Mouse (Mus musculus) layer of hippocampus, adult 2 months (tissue): Measurements from ENCODE around the gene Ccdc153. TPM values are rescaled to one million over a fixed set of nuclear protein-coding genes. Genes with fewer than 3 reads are reported as not detected.

Source experiments
- DNase-seq, 2 experiments: peaks; one replicate each; pipeline ENCODE4 v3.0.0; 2022; ENCODE audit warnings: low spot score in 2 of 2
- H3K27ac ChIP-seq: fragments of 200-600 bp; 2 replicates; pipeline ENCODE4 v1.8.1; 2022
- H3K4me3 ChIP-seq: fragments of 200-600 bp; 2 replicates; pipeline ENCODE4 v1.8.1; 2022; ENCODE audit warnings: mild to moderate bottlenecking
- CTCF ChIP-seq: fragments of 200-600 bp; conservative IDR thresholded peaks from 2 replicates; pipeline ENCODE4 v1.8.1; 2022; ENCODE audit warnings: antibody characterized with exemption, mild to moderate bottlenecking, moderate library complexity
- total RNA-seq, 2 experiments: library from RNA; stranded (reverse); gene quantifications; 2 replicates each; pipeline ENCODE4 v1.2.3; 2021

The Ccdc153 gene
- total RNA-seq, 2 experiments from 2014 or later: 3.6 to 4.1 TPM

DNA sequence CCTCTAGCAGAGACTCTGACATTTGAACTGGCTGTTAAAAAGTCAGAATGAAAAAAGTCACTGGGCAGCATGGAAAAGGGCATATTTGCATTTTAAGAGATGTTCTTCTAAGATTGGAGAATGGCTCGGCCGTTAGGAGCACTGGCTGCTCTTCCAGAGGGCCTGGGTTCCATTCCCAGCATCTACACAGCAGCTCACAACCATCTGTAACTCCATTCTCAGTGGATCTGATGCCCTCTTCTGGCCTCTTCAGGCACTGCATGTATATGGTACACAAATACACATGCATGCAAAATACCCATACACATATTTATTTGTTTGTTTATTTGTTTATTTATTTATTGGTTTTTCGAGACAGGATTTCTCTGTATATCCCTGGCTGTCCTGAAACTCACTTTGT, 28.6 kb downstream of the Ccdc153 start:
- H3K27ac ChIP-seq: no peak overlapping the region
- peak; percentile 76 for TF ChIP-seq CTCF
- DNase-seq: no peak
- no peak overlapping the region for H3K4me3 ChIP-seq

DNA sequence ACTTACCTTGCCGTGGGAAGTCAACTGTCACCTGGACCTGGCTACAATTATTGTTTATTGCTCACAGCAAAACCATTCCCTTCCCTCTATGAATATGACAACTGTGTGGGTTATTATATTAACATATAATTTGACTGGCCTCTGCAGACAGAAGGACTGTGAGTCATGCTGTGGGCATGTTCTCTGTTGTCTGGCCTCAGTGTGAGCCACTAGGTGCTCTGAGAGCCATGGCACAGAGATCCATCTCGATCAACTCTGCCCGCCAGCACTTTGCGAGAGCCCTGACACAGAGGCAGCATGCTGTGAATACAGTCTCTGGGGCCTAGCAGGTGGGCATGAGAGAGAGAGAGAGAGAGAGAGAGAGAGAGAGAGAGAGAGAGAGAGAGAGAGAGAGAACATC, 29.5 kb downstream of the Ccdc153 start:
- Histone ChIP-seq H3K27ac (no peak overlapping the region), H3K4me3 (no peak overlapping the region)
- no peak for TF ChIP-seq CTCF
- no peak for DNase-seq

DNA sequence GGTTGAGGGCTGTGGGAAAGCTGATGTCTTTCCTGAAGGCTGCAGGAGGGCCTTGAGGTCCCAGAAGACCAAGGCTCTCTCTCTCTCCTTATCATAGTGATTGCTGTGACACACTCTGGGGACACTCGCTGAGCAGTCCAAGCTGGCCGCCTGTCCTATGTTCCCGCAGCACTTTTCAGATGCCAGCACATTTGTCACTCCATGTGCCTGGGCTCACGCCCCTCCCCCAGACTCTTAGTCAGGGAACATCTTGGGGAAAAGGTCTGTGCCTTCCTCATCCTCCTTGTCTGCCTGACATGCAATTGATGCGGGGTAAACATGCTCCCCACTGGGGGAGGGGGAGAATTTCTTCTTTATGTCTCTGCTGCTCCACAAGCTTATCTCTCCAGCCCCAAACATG, 42.7 kb downstream of the Ccdc153 start:
- no peak for DNase-seq
- TF ChIP-seq CTCF: no peak
- no peak overlapping the region for H3K4me3 ChIP-seq
- no peak overlapping the region for H3K27ac ChIP-seq

DNA sequence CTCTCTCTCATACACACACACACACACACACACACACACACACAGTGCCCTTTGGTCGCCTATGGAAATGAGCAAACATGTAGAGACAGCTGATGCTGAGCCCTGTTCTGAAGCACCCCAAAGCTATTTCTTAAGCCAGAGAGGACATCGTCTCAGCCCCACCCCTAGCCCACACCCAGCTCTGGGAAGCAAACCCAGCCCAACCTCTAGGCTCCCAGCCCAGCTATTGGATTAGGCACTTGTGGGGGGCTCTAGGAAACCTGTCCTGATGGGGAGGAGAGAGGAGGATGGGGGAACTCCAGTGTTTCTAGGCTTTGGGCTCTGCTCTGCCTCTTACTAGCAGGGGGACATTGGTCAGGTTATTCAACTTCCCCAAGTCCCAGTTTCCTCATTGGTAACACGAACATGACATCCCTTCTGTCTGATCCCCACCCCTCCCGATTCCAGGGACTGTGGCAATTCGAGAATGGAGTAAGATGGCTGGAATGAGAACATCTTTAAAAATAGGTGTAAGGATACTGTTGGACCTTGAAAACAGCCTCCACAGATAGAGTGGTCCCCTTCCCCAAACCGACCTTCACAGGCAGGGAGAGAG, 45.9 kb downstream of the Ccdc153 start:
- Histone ChIP-seq H3K4me3 (peak overlapping the region; percentile 35), H3K27ac (no peak overlapping the region)
- DNase-seq: no peak
- TF ChIP-seq CTCF: no peak

DNA sequence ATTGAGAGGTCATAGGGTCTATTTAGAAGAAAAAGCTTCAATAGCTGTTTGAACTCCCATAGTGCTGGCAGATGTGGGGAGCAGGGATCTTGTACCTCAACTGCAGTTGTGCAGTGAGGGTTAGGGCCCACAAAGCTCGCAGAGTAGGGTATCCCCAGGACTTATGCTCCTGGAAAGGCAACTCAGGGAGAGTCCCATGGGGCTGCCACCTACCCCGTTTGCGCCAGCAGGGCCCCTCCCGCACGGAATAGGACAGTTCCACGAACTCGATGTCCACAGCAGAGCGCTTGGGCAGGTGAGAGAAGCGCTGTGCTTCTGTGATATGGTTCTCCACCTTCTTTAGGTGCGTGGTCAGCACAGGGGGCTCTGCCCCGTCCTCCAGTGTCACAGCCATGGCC, 46.5 kb downstream of the Ccdc153 start:
- H3K4me3 ChIP-seq: peak overlapping the region; percentile 90
- H3K27ac ChIP-seq: peak overlapping the region; percentile 89
- no peak for DNase-seq
- no peak for TF ChIP-seq CTCF

DNA sequence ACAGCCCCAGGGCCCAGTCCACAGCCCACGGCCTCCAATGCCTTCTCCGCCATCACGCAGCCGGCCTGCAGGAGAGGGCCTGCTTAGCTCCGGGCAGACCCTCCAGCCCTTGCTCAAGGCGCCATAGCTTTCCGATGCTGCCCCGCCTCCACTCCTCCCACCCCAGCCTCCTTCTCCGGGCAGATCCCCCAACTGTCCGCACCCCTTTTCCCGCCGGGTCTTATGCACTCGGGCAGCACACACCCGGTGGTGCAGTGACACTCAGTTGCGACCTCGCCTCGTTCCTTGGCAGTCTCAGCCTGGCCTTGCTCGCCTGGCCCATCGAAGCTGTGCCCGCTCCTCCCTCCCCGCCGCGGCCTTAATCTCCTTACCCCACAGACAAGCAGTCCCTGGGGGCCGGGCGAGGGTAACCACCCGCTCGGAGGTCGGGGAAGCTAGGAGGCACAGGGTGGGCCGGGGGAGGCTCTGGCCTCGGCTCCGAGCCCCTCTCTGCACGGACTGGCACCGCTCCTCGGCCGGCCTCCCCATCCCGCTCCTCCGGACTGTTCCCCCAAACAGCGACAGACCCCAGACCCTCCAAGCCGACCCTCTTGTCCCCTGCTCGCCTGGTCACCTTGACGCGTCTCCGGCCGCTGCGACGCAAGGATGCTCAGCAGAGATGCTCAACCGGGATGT, 47.1 kb downstream of the Ccdc153 start:
- no peak for TF ChIP-seq CTCF
- Histone ChIP-seq H3K27ac (peak overlapping the region; percentile 89), H3K4me3 (peak overlapping the region; percentile 90)
- DNase-seq: no peak

DNA sequence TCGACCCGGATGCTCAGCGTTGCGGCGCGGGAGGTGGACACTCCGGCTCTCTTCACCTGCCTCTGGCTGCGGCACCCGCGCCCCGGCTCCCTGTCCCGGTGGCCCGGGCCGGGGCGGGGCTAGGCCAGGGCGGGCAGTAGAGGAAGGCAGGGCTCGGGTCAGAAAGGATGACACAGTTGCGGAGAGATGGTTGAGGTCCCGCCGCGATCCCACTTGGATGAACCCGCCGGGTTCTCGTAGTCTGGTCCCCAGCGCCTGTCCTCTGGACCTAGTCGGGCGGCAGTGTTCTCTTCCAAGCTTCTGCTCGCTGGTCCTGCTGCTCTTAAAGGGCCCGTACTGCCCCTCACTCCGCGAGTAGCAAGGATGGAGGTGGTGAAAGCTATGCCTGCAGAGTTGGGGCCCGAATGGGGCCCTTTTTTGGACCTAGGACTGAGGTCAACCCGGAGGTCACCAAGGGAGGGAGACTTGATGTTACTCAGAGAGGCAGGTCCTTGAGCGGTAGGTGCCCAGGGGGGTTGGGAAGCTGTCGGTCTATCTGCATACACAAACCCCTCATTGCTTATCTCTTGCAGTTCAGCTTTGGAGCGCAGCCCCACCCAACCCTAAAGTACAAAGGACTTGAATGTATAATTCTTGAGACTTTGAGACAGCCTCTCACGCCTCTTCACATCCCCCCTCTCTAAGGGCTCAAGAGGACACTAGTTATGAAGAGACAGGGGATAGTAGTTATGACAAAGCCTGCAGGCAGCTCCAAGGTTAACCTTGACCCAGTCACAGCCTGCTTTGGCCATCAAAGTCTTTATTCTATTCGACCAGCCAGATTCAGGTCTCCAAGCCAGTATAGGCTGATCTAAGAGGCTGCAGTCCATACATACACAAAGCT, 47.8 kb downstream of the Ccdc153 start, which contains the start of gene Abcg4:
Gene Abcg4 (minus strand): TSS at position 540 of the 883 bp plus-strand sequence.
- H3K27ac ChIP-seq: peak within 1 kb of the TSS; percentile 89
- peak within 1 kb of the TSS; percentile 90 for H3K4me3 ChIP-seq
- TF ChIP-seq CTCF: no peak
- no peak for DNase-seq

DNA sequence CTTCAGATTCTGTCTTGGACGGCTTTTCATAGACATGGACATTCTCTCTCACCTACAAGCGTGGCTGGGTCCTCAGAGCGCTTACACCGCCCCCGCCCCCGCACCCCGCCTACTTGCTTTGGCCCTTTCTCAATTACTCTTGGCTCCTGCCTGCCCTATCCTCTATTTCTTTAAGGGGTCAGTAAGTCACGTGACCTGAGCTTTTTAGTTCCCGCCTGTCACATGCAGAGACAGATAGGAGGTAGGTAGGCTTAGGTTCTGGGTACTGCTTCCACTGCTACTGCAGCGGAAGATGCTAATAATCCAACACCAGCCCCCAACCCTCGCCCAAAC, 48.4 kb downstream of the Ccdc153 start:
- no peak for DNase-seq
- TF ChIP-seq CTCF: no peak
- Histone ChIP-seq H3K27ac (peak overlapping the region; percentile 89), H3K4me3 (peak overlapping the region; percentile 90)

DNA sequence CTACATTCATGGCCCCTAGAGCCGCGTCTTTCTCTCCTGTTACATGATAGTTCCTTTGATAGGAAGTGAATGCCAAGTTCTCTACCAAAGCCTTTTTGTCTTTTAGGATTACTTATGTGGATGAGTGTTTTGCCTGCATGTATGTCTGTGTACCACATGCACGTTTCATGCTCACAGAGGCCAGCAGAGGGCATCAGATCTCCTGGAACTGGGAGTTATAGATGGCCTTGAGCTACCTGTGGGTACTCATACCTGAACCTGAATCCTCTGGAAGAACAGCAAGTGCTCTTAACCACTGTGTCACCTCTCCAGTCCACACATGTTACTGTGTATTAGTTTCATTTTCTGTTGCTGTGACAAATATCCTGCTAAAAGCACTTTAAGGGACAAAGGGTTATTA, 52.0 kb downstream of the Ccdc153 start:
- no peak for DNase-seq
- Histone ChIP-seq H3K27ac (no peak overlapping the region), H3K4me3 (no peak overlapping the region)
- peak; percentile 74 for TF ChIP-seq CTCF

Other genes with a start within 250 kb of the Ccdc153 start
- 100 to 1,000 TPM; 854 to 892 TPM for gene Thy1, start 197.3 kb upstream of the Ccdc153 start, total RNA-seq
- gene Usp2, start 173.7 kb upstream of the Ccdc153 start, total RNA-seq: 10 to 100 TPM; 79.2 to 82.4 TPM
- gene Mfrp, start 138.9 kb upstream of the Ccdc153 start, total RNA-seq: 1 to 10 TPM in 1 of 2 experiments, not detected in 1; 1.3 TPM
- 10 to 100 TPM; 12.3 to 14.4 TPM for gene C1qtnf5, start 133.4 kb upstream of the Ccdc153 start, total RNA-seq
- under 1 TPM; 0.27 to 0.38 TPM for gene Gm49380, start 127.2 kb upstream of the Ccdc153 start, total RNA-seq
- gene Rnf26, start 127.2 kb upstream of the Ccdc153 start, total RNA-seq: 10 to 100 TPM; 29.2 to 30.7 TPM
- gene Mcam, start 106.2 kb upstream of the Ccdc153 start, total RNA-seq: 10 to 100 TPM; 10.1 to 15.9 TPM
- 10 to 100 TPM; 61.7 to 66.5 TPM for gene Cbl, start 6.6 kb upstream of the Ccdc153 start, total RNA-seq
- gene Pdzd3, start 10.8 kb downstream of the Ccdc153 start, total RNA-seq: 1 to 10 TPM; 1.1 to 1.5 TPM
- 10 to 100 TPM; 11.6 to 13.9 TPM for gene Nlrx1, start 27.9 kb downstream of the Ccdc153 start, total RNA-seq
- 10 to 100 TPM; 67.9 to 71.4 TPM for gene Abcg4, start 47.9 kb downstream of the Ccdc153 start, total RNA-seq
- 10 to 100 TPM; 26.0 to 36.9 TPM for gene Hinfp, start 65.0 kb downstream of the Ccdc153 start, total RNA-seq
- gene C2cd2l, start 79.6 kb downstream of the Ccdc153 start, total RNA-seq: 100 to 1,000 TPM; 186 to 206 TPM
- 10 to 100 TPM; 14.5 to 15.3 TPM for gene Dpagt1, start 85.3 kb downstream of the Ccdc153 start, total RNA-seq
- 10 to 100 TPM; 42.5 to 44.2 TPM for gene H2afx, start 94.0 kb downstream of the Ccdc153 start, total RNA-seq
- 10 to 100 TPM; 21.9 to 22.1 TPM for gene Hmbs, start 103.6 kb downstream of the Ccdc153 start, total RNA-seq
- gene Vps11, start 121.0 kb downstream of the Ccdc153 start, total RNA-seq: 10 to 100 TPM; 54.7 to 55.7 TPM
- 100 to 1,000 TPM; 113 to 127 TPM for gene Hyou1, start 138.8 kb downstream of the Ccdc153 start, total RNA-seq
- gene Slc37a4, start 156.2 kb downstream of the Ccdc153 start, total RNA-seq: 10 to 100 TPM; 29.5 to 30.2 TPM
- gene Rps25, start 166.5 kb downstream of the Ccdc153 start, total RNA-seq: 100 to 1,000 TPM; 710 to 726 TPM
- 10 to 100 TPM; 63.9 to 75.2 TPM for gene Trappc4, start 166.9 kb downstream of the Ccdc153 start, total RNA-seq
- gene Ccdc84, start 177.9 kb downstream of the Ccdc153 start, total RNA-seq: 10 to 100 TPM; 21.5 to 25.7 TPM
- not detected for gene Foxr1, start 200.5 kb downstream of the Ccdc153 start, total RNA-seq
- not detected for gene Upk2, start 214.3 kb downstream of the Ccdc153 start, total RNA-seq
- 10 to 100 TPM; 68.4 to 76.9 TPM for gene Bcl9l, start 242.1 kb downstream of the Ccdc153 start, total RNA-seq